Mouse (Mus musculus): ENCODE results near the gene Tbc1d10a. TPM values are rescaled to one million over a fixed set of nuclear protein-coding genes. Genes with fewer than 3 reads are reported as not detected.

The Tbc1d10a gene
- polyA plus RNA-seq, 1 experiment from 2014 or later: 30.5 TPM

DNA sequence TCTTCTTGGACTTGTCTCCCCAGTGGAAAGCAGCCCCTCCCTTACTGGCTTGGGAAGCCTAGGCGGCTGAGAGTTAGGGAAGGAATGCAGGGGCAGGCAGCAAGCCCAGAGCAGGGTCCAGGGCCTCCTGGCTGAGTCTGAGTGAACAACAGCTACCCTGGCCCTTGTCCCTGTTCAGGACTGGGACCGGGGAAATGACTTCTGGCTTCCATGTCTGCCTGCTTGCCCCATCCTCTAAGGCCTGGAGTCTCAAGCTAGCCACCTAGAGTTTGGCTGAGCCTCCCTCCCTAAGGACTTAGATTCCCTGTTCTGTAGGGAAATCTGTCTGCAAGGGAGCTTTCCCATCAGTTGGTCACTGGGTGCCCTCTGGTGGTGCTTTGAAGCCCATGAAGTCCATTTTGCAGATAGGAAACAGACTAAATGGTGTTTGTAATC is 32.7 kb downstream of the Tbc1d10a start:
- H3K27me3 ChIP-seq (ENCODE audit: control insufficient read depth, insufficient read depth, low read depth, low read length): no peaks in the 10 kb centered on the region
- H3K9me3 ChIP-seq (ENCODE audit: control insufficient read depth, low read length): no peaks in the 10 kb centered on the region
- no peak overlapping the region for H3K4me3 ChIP-seq (ENCODE audit: low read length)
- H3K27ac ChIP-seq (ENCODE audit: low read length): no peak overlapping the region
- no peak overlapping the region for H3K4me2 ChIP-seq (ENCODE audit: low read depth, low read length)
- H3K9ac ChIP-seq (ENCODE audit: low read length): 0 out of 2 replicates have a peak overlapping the region, but pooled peaks have one; percentile 40
- WGBS: 12% methylated on average over 2 of the region's 2 CpGs
- ATAC-seq (ENCODE audit: low read depth): peak; percentile 16; the same call in 1 of the 2 replicates
- H3K36me3 ChIP-seq (ENCODE audit: control insufficient read depth, insufficient read depth, low read length): no peaks in the 10 kb centered on the region
- H3K4me1 ChIP-seq (replicated peaks; ENCODE audit: control insufficient read depth, insufficient read depth, low read length): peaks cover 8% of the 10 kb centered on the region

DNA sequence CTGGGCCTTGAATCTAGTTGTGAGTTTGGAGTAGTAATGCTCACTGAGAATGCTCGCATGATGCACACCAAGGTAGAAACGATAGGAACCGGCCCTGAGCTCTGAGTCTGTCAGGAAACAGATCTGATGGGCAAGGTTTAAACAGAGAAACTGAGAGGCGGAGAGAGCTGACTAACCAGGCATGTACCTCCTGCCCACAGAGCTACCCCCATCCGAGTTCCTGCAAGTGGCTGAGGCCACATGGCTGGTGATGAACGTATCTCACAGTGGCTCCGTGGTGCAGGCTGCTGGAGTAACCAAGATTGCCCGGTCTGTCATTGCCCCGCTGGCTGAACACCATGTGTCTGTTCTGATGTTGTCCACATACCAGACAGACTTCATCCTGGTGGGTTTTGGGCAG is 33.3 kb downstream of the Tbc1d10a start:
- Histone ChIP-seq H3K9me3 (ENCODE audit: control insufficient read depth, low read length) (no peaks in the 10 kb centered on the region), H3K9ac (ENCODE audit: low read length) (no peak overlapping the region), H3K27ac (ENCODE audit: low read length) (no peak overlapping the region), H3K4me1 (replicated peaks; ENCODE audit: control insufficient read depth, insufficient read depth, low read length) (peaks cover 8% of the 10 kb centered on the region), H3K4me3 (ENCODE audit: low read length) (no peak overlapping the region), H3K36me3 (ENCODE audit: control insufficient read depth, insufficient read depth, low read length) (no peaks in the 10 kb centered on the region), H3K27me3 (ENCODE audit: control insufficient read depth, insufficient read depth, low read depth, low read length) (no peaks in the 10 kb centered on the region), H3K4me2 (ENCODE audit: low read depth, low read length) (no peak overlapping the region)
- no peak for ATAC-seq (ENCODE audit: low read depth)
- WGBS: 59% methylated on average over 9 of the region's 9 CpGs

DNA sequence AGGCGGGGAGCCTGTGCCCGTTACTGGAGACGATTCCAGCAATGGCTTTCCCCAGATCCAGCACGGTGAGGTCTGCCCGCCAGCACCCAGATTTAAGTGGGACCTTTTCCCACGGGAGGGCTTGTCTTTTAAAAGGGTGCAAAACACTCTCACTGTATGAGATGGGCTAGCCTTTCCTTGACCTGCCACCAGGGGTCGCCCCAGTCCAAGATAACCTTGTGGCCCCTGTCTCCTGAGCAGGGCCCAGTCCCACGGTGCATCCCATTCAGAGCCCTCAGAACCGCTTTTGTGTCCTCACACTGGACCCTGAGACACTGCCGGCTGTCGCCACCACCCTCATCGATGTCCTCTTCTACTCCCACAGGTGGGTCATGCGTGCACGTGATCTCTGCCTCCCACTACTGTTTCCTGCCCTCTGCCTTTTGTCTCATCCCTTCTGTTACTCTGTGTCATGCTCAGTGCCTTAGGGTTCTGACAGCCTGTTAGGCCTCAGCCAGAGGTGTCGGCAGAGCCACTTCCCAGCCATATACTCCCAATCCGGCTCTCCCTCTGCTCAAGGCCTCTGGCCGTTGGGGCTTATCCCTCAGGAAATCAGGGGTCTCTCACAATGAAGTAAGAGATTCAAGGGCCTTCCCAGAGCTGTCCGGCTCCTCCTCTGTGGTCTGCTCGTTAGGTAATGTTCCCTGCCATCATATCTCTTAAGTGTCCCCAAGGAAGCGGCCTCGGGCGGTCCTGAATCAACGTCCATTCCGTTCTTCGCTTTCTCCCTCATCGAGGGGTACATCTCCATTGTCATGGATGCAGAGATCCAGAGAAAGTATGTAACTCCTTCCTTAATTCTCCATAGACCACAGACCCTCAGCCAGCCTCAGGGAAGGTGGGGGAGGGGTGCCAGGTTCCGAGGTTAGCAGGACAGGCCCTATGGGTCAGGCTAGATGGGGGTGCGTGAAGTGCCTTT is 34.1 kb downstream of the Tbc1d10a start:
- H3K36me3 ChIP-seq (ENCODE audit: control insufficient read depth, insufficient read depth, low read length): no peaks in the 10 kb centered on the region
- H3K27ac ChIP-seq (ENCODE audit: low read length): no peak overlapping the region
- H3K9ac ChIP-seq (ENCODE audit: low read length): no peak overlapping the region
- 57% methylated on average over 28 of the region's 28 CpGs for WGBS
- no peaks in the 10 kb centered on the region for H3K9me3 ChIP-seq (ENCODE audit: control insufficient read depth, low read length)
- no peak for ATAC-seq (ENCODE audit: low read depth)
- peaks cover 8% of the 10 kb centered on the region for H3K4me1 ChIP-seq (replicated peaks; ENCODE audit: control insufficient read depth, insufficient read depth, low read length)
- H3K27me3 ChIP-seq (ENCODE audit: control insufficient read depth, insufficient read depth, low read depth, low read length): no peaks in the 10 kb centered on the region
- no peak overlapping the region for H3K4me2 ChIP-seq (ENCODE audit: low read depth, low read length)
- H3K4me3 ChIP-seq (ENCODE audit: low read length): no peak overlapping the region

DNA sequence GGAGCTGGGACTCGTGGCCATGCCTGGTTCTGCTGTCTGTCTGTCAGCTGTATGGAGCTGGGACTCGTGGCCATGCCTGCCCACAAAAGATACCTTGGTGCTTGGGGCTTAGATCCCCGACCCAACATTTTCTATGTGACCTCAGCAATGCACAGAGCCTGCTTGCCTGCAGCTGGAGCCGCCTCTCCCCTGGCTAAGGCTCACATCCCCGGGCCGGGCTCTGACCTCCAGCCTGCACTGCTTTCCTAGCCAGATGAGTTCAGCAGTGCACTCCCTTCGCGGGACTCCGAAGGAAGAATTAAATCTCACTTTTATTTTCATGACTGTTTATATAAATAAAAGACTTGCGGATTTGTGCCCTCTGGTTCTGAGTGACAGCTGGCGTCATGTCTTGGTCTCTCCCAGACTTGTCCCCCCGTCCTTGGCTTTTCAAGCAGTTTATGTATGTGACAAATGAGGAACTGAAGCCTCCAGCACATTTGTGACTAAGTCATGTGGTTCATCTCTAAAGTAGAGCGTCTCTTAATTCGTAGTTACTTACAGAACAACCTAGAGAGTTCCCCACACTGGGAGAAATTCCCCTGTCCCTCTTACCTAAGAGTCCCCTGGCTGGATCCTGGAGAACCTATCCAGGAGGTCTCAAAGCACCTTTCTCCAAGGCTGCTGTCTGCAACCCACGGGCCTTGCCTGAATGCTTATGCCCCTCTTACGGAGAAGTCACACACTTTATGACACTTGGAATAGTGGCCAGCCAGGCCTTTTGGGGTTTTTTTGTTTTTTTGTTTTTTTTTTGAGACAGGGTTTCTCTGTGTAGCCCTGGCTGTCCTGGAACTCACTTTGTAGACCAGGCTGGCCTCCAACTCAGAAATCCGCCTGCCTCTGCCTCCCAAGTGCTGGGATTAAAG is 35.7 kb downstream of the Tbc1d10a start:
- ATAC-seq (ENCODE audit: low read depth): no peak
- H3K27ac ChIP-seq (ENCODE audit: low read length): no peak overlapping the region
- no peaks in the 10 kb centered on the region for H3K27me3 ChIP-seq (ENCODE audit: control insufficient read depth, insufficient read depth, low read depth, low read length)
- no peaks in the 10 kb centered on the region for H3K9me3 ChIP-seq (ENCODE audit: control insufficient read depth, low read length)
- H3K4me3 ChIP-seq (ENCODE audit: low read length): no peak overlapping the region
- H3K4me2 ChIP-seq (ENCODE audit: low read depth, low read length): no peak overlapping the region
- 55% methylated on average over 17 of the region's 17 CpGs for WGBS
- H3K36me3 ChIP-seq (ENCODE audit: control insufficient read depth, insufficient read depth, low read length): no peaks in the 10 kb centered on the region
- H3K9ac ChIP-seq (ENCODE audit: low read length): no peak overlapping the region
- peaks cover 8% of the 10 kb centered on the region for H3K4me1 ChIP-seq (replicated peaks; ENCODE audit: control insufficient read depth, insufficient read depth, low read length)

DNA sequence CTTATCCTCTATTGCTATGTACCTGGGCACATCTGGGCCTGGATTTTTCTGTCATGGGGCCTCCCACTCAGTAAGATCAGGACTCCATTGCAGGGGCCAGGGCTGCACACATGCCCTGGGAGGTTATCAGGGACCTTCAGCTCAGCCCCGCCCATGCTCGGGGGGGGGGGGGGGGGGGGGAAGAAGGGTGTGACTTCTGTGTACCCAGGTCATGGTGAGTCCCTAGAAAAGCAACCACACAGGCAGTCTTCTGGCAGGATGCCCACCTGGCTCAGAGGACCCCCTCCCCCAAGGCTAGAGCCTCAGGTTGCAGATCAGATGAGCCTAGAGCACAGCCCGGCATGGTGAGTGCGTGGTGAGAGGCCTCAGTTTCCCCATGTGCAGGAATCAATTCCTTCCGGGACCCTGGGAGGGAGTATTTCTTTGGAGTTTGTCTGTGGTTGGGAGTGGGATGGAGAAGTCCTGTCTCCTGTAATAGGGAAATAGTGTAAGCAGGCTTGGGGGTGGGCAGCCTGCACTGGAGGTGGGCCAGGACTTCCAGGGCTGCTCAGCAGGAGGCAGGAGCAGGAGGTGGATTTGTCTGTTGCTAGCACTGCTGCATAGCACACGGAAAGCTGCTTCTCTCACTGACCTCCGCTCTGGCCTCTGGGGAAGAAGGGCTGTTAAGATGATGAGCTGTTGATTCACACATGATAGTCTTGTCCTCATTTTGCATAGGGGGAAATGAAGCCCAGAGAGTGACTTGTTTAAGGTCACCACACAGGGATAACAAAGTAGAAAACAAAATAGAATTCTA is 37.0 kb downstream of the Tbc1d10a start:
- no peaks in the 10 kb centered on the region for H3K27me3 ChIP-seq (ENCODE audit: control insufficient read depth, insufficient read depth, low read depth, low read length)
- no peak for ATAC-seq (ENCODE audit: low read depth)
- no peak overlapping the region for H3K4me3 ChIP-seq (ENCODE audit: low read length)
- H3K4me1 ChIP-seq (replicated peaks; ENCODE audit: control insufficient read depth, insufficient read depth, low read length): peaks cover 7% of the 10 kb centered on the region
- no peaks in the 10 kb centered on the region for H3K9me3 ChIP-seq (ENCODE audit: control insufficient read depth, low read length)
- H3K27ac ChIP-seq (ENCODE audit: low read length): no peak overlapping the region
- H3K4me2 ChIP-seq (ENCODE audit: low read depth, low read length): no peak overlapping the region
- WGBS: 34% methylated on average over 6 of the region's 7 CpGs
- no peak overlapping the region for H3K9ac ChIP-seq (ENCODE audit: low read length)
- no peaks in the 10 kb centered on the region for H3K36me3 ChIP-seq (ENCODE audit: control insufficient read depth, insufficient read depth, low read length)

DNA sequence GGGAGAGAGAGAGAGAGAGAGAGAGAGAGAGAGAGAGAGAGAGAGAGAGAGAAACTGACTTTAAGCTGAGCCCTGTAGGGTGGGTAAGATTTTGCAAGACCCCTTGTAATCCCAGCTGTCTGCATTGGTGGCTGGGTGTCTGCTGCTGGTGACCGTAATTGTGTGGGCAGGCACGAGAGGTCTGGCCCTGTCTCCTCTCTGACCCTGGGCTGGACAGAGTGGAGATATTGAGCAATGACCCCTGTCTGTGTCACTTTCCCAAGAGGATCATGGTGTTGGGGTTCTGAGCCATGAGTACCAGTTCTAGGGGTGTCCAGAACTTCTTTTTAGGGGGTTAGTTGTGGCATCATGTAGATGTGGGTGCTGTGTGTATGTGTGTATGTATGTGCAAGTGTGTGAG is 37.6 kb downstream of the Tbc1d10a start:
- H3K27ac ChIP-seq (ENCODE audit: low read length): no peak overlapping the region
- ATAC-seq (ENCODE audit: low read depth): no peak
- no peak overlapping the region for H3K4me2 ChIP-seq (ENCODE audit: low read depth, low read length)
- WGBS: 51% methylated on average over 2 of the region's 2 CpGs
- no peaks in the 10 kb centered on the region for H3K36me3 ChIP-seq (ENCODE audit: control insufficient read depth, insufficient read depth, low read length)
- no peaks in the 10 kb centered on the region for H3K9me3 ChIP-seq (ENCODE audit: control insufficient read depth, low read length)
- no peaks in the 10 kb centered on the region for H3K27me3 ChIP-seq (ENCODE audit: control insufficient read depth, insufficient read depth, low read depth, low read length)
- no peak overlapping the region for H3K9ac ChIP-seq (ENCODE audit: low read length)
- peaks cover 2% of the 10 kb centered on the region for H3K4me1 ChIP-seq (replicated peaks; ENCODE audit: control insufficient read depth, insufficient read depth, low read length)
- no peak overlapping the region for H3K4me3 ChIP-seq (ENCODE audit: low read length)

DNA sequence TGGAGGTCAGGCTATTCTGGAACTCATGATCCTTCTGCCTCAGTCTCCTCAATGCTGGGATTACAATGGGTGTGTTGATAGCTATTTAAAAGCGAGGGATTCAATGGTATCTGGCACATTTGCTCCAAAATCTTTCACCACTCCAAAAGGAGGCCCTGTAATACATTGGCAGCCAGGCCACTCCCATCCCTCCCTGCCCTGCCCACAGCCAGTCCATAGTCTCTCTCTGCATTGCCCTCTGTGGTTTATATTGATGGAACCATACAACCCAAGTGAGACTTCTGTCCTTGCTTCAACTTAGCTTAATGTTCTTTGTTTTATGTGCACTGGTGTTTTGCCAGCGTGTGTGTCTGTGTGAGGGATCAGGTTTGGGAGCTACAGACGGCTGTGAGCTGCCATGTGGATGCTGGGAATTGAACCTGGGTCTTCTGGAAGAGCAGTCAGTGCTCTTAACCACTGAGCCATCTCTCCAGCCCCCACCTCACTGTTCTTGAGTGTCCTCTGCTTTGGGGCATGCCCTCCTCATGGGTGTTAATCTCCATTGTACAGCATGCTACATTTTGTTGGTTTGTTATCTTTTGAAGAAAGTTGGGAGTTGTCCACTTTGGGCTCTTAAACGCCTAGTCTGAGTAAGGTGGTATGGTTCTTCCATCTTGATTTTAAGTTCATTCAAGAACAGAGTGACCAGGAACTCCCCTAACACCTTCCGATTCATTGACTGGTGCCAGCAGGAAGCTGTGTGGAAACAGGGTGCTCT is 40.2 kb downstream of the Tbc1d10a start:
- H3K27me3 ChIP-seq (ENCODE audit: control insufficient read depth, insufficient read depth, low read depth, low read length): no peaks in the 10 kb centered on the region
- no peaks in the 10 kb centered on the region for H3K4me1 ChIP-seq (replicated peaks; ENCODE audit: control insufficient read depth, insufficient read depth, low read length)
- no peaks in the 10 kb centered on the region for H3K9me3 ChIP-seq (ENCODE audit: control insufficient read depth, low read length)
- no peaks in the 10 kb centered on the region for H3K36me3 ChIP-seq (ENCODE audit: control insufficient read depth, insufficient read depth, low read length)
- no peak overlapping the region for H3K4me2 ChIP-seq (ENCODE audit: low read depth, low read length)
- H3K9ac ChIP-seq (ENCODE audit: low read length): no peak overlapping the region
- H3K27ac ChIP-seq (ENCODE audit: low read length): no peak overlapping the region
- H3K4me3 ChIP-seq (ENCODE audit: low read length): no peak overlapping the region
- no peak for ATAC-seq (ENCODE audit: low read depth)
- 77% methylated on average over 5 of the region's 5 CpGs for WGBS

DNA sequence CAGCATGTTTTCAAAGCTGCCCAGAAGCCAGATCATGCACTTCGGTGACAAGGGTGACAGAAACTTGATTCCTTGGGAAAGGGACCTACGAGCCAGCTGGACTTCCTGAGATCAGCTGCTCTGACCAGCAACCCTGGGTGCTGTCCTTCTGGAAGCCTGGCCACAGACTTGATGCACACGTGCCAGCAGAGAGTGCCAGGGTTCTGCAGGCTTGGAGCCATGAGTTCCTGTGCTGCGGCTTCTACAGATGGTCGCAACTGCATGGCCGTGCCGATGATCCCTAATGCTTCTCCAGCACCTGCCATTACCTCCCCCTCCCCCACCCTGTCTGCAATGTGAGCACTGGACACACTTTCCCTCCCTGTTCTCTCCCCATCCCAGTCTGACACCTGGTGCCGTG is 41.9 kb downstream of the Tbc1d10a start:
- H3K27ac ChIP-seq (ENCODE audit: low read length): no peak overlapping the region
- no peaks in the 10 kb centered on the region for H3K27me3 ChIP-seq (ENCODE audit: control insufficient read depth, insufficient read depth, low read depth, low read length)
- H3K4me1 ChIP-seq (replicated peaks; ENCODE audit: control insufficient read depth, insufficient read depth, low read length): no peaks in the 10 kb centered on the region
- no peak overlapping the region for H3K4me2 ChIP-seq (ENCODE audit: low read depth, low read length)
- H3K9ac ChIP-seq (ENCODE audit: low read length): no peak overlapping the region
- 23% methylated on average over 8 of the region's 8 CpGs for WGBS
- H3K36me3 ChIP-seq (ENCODE audit: control insufficient read depth, insufficient read depth, low read length): no peaks in the 10 kb centered on the region
- H3K9me3 ChIP-seq (ENCODE audit: control insufficient read depth, low read length): no peaks in the 10 kb centered on the region
- no peak for ATAC-seq (ENCODE audit: low read depth)
- no peak overlapping the region for H3K4me3 ChIP-seq (ENCODE audit: low read length)

Measured in lung, embryonic 16.5 days (tissue).